Mouse (Mus musculus): ENCODE data around the gene Serp1.

GRCm38 (mm10) chr3:58487121-58487520, 38.6 kb downstream of the Serp1 start:
- TF ChIP-seq POLR2A (IDR thresholded peaks at IDR 0.05; ENCODE audit: low read depth, low read length), result no peak
- TF ChIP-seq CTCF (IDR thresholded peaks at IDR 0.05; ENCODE audit: borderline replicate concordance, insufficient read depth, low read length), result no peak

Data from embryonic fibroblast, embryonic 13.5 days (primary cell).